Mouse (Mus musculus) gastrocnemius, adult 2 months (tissue): ENCODE results near the gene Rpp14. TPM values are rescaled to one million over a fixed set of nuclear protein-coding genes. Genes with fewer than 3 reads are reported as not detected.

ENCODE experiments used
- DNase-seq: peaks from one replicate; pipeline ENCODE4 v3.0.0; 2022
- H3K27ac ChIP-seq: fragments of 200-600 bp; 2 replicates; pipeline ENCODE4 v1.8.1; 2022; ENCODE audit warnings: mild to moderate bottlenecking
- H3K4me3 ChIP-seq: fragments of 200-600 bp; 2 replicates; pipeline ENCODE4 v1.8.1; 2022; ENCODE audit warnings: mild to moderate bottlenecking, moderate library complexity
- CTCF ChIP-seq: fragments of 200-600 bp; IDR thresholded peaks from 2 replicates; pipeline ENCODE4 v1.8.1; 2022; ENCODE audit warnings: antibody characterized with exemption, mild to moderate bottlenecking, moderate library complexity
- intact Hi-C: fragments of 180-260 bp; cut with DNase I; formaldehyde crosslinking; loops from one replicate; pipeline ENCODE4 v1.15.1; 2025
- total RNA-seq, 2 experiments: library from RNA; stranded (reverse); gene quantifications; 2 replicates each; pipeline ENCODE4 v1.2.3; 2021

Rpp14 gene
- total RNA-seq, 2 experiments from 2014 or later = 24.2 to 31.5 TPM

DNA sequence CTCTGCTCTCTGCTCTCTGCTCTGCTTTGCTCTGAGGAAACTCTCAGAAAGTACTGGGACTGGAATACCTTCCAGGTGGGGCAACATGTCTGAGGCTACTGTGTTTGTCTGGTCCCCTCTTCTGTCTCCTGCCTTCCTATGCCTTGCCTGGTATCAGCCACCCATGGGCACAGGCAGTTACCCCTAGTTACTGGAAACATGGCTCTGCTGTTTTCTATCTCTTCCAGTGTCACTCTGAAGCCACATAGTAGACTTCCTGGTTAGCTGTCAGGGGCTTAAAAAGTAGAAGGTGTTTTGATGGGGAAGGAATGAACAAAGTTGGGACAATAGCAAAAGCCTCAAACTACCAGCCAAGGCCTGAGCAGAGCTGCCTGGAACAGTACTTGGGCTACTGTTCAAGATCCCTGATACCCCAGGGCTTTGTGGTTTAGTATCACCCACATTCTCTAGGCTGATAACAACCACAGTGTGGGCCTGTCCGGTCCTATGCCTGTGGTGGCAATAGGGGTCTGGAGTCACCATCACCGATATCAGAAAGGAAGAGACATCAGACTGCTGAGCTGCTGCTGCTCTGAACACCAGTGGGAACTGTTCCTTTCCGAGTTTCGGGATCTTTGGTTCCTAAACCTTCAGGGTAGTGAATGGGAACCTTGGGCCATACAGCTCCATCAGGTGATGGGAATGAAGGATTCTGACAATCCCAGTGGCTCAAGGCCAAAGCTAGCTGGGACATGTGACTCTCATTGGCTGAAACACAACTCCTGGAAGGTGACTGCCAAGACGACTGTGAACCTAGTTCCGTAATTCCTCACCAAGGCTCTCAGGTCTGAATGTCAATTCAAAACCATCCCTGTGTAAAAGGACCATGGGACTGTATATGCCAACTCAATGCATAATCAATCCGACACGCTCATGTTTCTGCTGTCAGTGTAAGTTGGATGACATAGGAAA is 16.1 kb upstream of the Rpp14 start:
- TF ChIP-seq CTCF = no peak
- intact Hi-C loops = no loop called here
- DNase-seq = no peak
- Histone ChIP-seq H3K27ac (no peak overlapping the region), H3K4me3 (no peak overlapping the region)

DNA sequence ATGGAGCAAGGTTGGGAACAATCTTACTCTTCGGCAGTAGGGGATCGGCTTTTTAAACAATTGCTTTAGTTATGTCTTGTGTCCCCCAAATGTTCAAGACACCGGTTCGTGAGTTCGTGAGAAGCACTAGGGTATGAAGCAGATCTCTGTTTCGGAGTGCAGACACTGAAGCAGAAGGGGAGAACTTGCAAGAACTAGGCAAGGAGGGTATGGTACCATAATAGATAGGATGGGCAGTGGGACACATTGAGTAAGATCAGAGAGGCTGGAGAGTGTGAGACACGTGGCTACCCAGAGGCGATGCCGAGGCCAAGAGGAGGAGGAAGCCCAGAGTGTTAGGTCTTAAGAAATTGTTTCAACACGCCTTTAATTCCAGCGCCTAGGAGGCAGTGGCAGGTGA is 551 bp downstream of the Rpp14 start:
- DNase-seq = peak; percentile 32
- TF ChIP-seq CTCF = no peak
- Histone ChIP-seq H3K27ac (peak overlapping the region; percentile 99), H3K4me3 (peak overlapping the region; percentile 82)
- intact Hi-C loops = loop anchor here (2.0 to 10.0 kb wide), 2 partner anchors 92 to 264 kb away; partner anchors contain the start of gene Pdhb

DNA sequence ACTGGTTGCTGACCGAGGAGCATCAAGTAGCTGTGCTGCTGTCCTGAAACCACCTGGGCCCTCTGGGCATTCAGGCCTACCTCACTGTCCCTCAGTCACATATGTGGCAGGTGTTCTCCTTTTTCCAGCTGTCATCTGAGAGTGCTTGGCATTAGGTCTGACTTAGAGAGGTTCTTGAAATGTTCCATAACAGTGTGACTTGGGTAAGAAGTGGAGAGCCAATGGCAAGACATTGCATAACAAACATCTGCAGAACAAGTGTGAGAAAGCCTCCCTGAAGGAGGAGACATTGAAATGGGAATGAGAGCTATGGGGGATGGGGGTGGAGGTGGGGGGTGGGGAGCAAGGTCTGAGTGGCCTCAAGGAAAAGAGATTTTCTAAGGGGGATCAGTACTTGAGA is 2.8 kb downstream of the Rpp14 start:
- Histone ChIP-seq H3K27ac (peak overlapping the region; percentile 40), H3K4me3 (no peak overlapping the region)
- intact Hi-C loops = loop anchor here (10.0 kb wide), 1 partner anchor 262 kb away; no protein-coding TSS in a partner anchor
- TF ChIP-seq CTCF = no peak
- no peak for DNase-seq

DNA sequence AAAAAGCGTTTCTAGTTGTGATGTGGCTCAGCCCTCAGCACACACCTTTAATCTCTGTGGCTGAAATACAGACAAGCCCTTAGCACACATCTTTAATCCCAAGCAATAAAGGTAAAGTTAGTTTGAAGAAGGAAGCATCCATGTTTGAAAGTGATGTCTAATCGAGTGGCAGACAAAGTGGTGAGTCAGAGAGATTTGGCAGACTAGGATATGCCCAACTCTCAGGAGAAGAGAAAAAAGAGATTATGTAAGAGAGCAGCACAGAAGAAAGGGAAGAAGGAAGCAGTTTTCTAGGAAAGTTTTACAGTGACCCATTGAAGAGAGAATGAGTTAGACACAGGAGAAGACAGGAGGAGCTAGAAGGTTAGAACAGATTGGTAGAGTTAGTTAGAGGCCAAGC is 8.8 kb downstream of the Rpp14 start:
- Histone ChIP-seq H3K27ac (no peak overlapping the region), H3K4me3 (no peak overlapping the region)
- DNase-seq = no peak
- no peak for TF ChIP-seq CTCF
- intact Hi-C loops = loop anchor here (10.0 kb wide), 1 partner anchor 256 kb away; no protein-coding TSS in a partner anchor

DNA sequence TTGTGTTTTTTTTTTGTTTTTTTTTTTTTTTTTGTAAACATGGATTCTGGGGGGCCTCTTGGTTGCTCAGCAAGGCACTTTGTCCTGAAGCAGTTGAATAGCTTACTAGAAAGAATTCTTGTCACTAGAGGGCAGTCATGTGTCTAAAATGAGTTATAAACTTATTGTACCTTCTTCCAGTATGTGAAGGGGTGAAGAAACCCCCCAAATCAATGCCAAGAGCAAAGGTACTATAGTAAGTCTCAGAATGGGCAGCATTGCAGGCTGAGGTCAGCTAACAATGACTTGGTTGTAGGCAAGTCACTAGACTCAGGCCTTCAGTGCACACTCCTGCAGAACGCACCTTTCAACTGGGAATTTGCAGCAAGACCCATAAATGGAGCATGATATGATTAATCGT is 12.4 kb downstream of the Rpp14 start:
- DNase-seq = no peak
- intact Hi-C loops = loop anchor here (2.0 to 5.0 kb wide), 3 partner anchors 70 to 164 kb away; partner anchors contain the start of gene Kctd6
- peak; percentile 64 for TF ChIP-seq CTCF
- H3K27ac ChIP-seq = no peak overlapping the region
- H3K4me3 ChIP-seq = no peak overlapping the region

DNA sequence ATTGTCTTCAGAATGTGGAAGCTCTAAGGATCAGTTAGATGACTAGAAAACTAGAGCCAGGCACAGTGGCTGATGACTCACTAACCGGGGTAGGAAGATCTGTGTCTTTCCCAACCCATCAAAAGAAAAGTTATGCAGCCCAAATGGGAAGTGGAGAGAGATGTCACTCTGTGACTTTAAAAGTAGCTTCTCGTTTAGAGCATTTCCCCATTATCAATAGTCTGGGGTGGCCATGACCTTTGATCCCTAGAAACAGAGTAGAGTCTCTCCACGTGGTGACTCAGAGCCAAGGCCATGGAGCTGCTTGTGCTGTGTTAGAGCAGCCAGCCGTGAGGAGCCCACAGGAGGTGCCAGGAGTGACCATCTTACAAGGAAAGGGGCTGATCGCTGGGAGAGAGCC is 13.3 kb downstream of the Rpp14 start:
- no peak for DNase-seq
- no peak overlapping the region for H3K4me3 ChIP-seq
- intact Hi-C loops = loop anchor here (2.0 to 5.0 kb wide), 3 partner anchors 69 to 163 kb away; partner anchors contain the start of gene Kctd6
- no peak overlapping the region for H3K27ac ChIP-seq
- TF ChIP-seq CTCF = no peak

DNA sequence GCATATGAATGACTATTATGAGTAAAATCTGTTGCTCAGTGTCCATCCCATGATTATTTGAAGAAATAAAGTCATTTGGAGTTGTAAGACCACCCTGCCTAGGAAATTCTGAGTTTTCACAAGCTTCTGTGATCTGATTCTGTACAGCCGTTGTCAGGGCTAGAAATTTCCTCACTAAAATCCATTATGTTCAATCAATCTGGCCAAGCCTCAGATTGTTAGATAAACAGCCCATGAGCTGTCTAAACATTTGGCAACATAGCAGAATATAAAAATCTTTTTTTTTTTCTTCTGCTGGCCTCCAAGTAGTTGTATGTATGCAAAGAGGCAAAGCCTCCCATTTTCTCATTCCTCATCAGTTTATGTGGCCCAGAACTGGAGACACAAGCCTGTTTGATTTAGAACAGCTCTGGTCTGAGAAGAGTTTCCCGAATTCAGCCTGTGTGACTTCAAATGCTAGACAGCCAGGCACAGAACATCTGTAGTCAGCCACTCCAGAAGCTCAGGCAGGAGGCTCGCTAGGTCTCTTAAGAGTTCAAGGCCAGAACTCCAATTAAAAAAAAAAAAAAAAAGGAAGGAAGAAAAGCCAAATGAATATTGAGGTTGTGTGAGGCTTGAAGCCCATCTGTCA is 14.9 kb downstream of the Rpp14 start:
- no peak for DNase-seq
- no peak for TF ChIP-seq CTCF
- H3K4me3 ChIP-seq = peak overlapping the region; percentile 61
- intact Hi-C loops = loop anchor here (5.0 kb wide), 3 partner anchors 67 to 117 kb away; partner anchors contain the start of genes Kctd6 and Pdhb
- H3K27ac ChIP-seq = peak overlapping the region; percentile 78

DNA sequence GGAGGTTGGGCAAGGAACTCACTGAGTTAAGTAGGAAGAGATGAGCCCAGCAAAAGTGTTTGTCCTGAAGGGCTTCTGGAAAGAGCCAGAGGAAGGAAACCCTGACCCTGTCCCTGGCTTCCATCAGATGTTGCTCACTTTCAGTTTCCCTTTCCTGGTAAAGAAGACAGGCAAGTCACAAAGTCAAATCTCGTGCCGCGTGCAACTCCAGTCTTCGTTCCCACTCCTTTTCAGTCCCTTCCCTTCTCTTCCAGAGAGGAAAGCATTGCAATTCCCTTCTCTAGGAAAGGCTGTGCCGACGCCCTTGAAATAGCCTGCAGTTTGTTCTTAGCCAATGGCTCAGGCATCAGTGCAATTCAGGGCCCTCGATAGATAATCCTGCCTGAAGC is 15.4 kb downstream of the Rpp14 start:
- DNase-seq = peak; percentile 29
- intact Hi-C loops = loop anchor here (5.0 kb wide), 1 partner anchor 77 kb away; the partner anchor contains the start of gene Pdhb
- peak overlapping the region; percentile 78 for H3K27ac ChIP-seq
- peak overlapping the region; percentile 61 for H3K4me3 ChIP-seq
- TF ChIP-seq CTCF = no peak

DNA sequence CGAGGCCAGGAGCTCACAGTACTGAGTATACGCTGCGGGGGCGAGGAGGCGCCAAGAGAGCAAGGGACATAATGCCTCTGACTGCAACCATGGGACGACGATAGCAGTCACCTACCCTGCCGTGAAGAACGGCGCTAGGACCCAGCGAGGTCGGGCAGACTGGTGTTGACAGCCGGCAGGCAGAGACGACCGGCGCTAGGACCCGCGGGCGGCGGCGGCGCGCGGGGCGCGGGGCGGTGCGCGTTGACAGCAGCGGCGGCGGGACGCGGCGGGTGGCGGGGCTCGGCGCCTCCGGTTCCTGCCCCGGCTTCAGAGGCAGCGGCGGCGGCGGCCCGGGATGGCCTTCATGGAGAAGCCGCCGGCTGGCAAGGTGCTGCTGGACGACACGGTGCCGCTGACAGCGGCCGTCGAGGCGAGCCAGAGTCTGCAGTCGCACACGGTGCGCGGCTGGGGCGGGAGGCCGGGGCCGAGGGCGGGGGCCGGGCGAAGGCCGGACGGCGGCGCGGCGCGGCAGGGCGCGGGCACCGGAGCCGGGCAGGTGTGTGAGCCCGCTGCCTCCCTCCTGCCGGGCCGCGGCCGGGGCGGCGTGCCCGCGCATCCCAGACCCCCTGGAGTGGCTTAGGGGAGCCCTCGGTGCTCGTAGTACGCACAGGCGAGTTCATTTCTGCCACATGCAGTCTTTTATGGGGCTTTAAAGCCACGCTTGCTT is 18.0 kb downstream of the Rpp14 start, which contains the start of gene Pxk:
Gene Pxk, plus strand, starts transcription at position 234 of the 709 bp plus-strand sequence.
- no peak for TF ChIP-seq CTCF
- intact Hi-C loops = loop anchor here (5.0 kb wide), 1 partner anchor 74 kb away; the partner anchor contains the start of gene Pdhb
- H3K27ac ChIP-seq = peak within 1 kb of the TSS; percentile 94
- peak; percentile 96 for DNase-seq
- peak within 1 kb of the TSS; percentile 92 for H3K4me3 ChIP-seq

DNA sequence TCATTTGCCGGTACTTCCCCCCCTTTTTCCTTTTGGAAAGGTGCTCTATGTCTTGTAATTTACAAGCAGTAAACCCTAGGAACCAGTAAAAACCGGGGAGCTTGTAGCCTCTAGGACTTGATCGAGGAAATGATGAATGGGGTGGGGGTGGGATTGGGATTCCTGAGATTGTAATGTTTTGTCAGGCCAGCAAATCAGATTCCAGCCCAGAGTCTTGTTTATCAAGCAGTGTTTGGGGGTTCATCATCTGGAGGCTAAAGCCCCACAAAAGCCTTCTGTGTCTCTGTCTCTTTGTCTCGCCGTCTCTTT is 18.5 kb downstream of the Rpp14 start:
- DNase-seq = no peak
- H3K27ac ChIP-seq = peak overlapping the region; percentile 94
- intact Hi-C loops = loop anchor here (5.0 kb wide), 1 partner anchor 74 kb away; the partner anchor contains the start of gene Pdhb
- peak overlapping the region; percentile 92 for H3K4me3 ChIP-seq
- TF ChIP-seq CTCF = no peak

DNA sequence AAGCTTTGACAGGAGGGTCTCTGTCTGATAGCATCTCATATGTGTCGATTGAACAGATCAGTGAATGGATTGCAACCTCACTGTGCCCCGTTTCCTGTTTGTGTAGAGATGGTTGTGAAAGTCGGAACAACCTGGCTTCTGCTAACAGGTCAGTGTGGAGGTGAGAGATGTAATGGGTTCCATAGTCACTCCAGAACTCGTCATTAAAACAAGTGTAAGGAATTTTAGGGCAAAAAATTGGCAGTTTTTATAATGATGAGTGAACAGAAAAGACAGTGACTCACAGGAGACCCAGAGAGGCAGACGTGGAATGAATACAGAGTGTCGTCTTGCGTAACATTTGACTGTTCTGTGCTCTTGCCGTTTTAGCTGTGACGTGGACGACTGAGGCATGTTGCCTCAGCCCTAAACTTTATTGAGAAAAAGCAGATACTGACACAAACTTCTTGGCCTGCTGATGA is 19.4 kb downstream of the Rpp14 start:
- TF ChIP-seq CTCF = no peak
- no peak for DNase-seq
- Histone ChIP-seq H3K4me3 (peak overlapping the region; percentile 92), H3K27ac (peak overlapping the region; percentile 94)
- intact Hi-C loops = loop anchor here (5.0 kb wide), 1 partner anchor 73 kb away; the partner anchor contains the start of gene Pdhb

DNA sequence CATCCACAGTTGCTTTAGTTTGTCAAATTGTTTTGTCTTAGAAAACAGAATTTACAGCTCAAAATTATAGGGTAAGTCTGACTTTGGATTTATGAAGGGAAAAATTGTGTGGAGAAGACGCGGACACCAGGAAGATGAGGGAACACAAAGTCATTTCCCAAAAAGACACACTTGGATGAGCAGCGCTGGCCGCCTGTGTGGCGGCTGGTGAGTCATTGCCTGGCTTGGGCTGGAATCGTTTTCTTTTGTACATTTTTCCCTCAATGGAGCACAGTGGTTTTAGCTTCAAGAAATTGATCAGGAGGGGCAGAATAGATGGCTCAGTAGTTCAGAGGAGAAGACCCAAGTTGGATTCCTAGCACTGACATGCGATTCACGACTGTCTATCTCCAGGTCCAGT is 21.7 kb downstream of the Rpp14 start:
- no peak overlapping the region for H3K4me3 ChIP-seq
- no peak overlapping the region for H3K27ac ChIP-seq
- TF ChIP-seq CTCF = no peak
- DNase-seq = peak; percentile 38
- intact Hi-C loops = no loop called here
